Mouse (Mus musculus): ENCODE results near the gene Fxr1. TPM values are rescaled to one million over a fixed set of nuclear protein-coding genes. Genes with fewer than 3 reads are reported as not detected.
"Not testable (repeated sequence)": the region's sequence is repeated elsewhere in the genome, so short reads cannot be mapped to it uniquely, and the experiment has no call there.

The Fxr1 gene
- polyA plus RNA-seq, 1 experiment from 2014 or later: 35.2 TPM

DNA sequence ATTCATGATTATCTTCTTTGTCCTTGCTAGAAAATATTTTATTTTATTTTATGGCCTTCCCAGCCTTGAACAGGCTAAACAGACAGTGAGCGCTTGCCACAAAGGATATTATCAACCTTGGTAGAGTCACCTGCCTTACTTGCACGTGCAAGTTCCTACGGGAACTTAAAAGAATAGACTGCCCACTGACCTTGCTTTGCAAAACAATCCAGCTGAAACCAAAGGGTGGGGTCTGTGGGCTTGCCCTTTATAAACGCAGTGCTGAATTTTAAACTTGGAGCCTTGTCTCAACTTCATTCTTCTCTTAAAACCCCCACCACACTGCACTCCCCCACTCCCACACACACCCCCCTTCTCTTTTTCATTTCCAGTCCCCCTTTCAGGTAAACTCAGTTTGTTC, 12.1 kb upstream of the Fxr1 start:
- H3K27me3 ChIP-seq (replicated peaks): no peaks in the 10 kb centered on the region

DNA sequence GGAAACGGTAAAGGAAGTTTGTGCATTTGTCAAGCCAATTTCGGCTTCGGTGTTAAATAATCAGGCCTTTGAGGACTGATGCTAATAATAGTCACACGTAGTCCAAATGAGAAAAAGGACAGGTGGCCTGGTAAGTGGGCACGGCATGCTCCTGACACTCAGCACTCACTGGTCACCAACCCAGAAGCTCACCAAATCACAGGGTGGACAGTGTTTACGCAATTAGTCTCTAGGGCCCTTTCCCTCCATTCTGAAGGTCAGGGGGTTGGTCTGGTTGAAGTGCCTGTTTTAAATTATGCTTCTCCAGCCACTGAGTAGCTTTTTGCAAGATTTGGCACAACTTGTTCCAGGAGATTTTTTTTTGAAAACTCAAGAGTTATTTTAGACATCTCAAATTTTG, 11.6 kb upstream of the Fxr1 start:
- Histone ChIP-seq H3K9me3 (replicated peaks) (no peaks in the 10 kb centered on the region), H3K27ac (replicated peaks) (no peak overlapping the region), H3K9ac (replicated peaks) (no peak overlapping the region), H3K4me1 (no peaks in the 10 kb centered on the region), H3K4me3 (replicated peaks) (no peak overlapping the region), H3K36me3 (no peaks in the 10 kb centered on the region), H3K4me2 (no peak overlapping the region), H3K27me3 (replicated peaks) (no peaks in the 10 kb centered on the region)
- 83% methylated on average over 6 of the region's 6 CpGs for WGBS
- ATAC-seq (ENCODE audit: low FRiP score): no peak

More for the DNA sequence above, 12.1 kb upstream of the Fxr1 start:
- 59% methylated on average over 4 of the region's 4 CpGs for WGBS
- no peak overlapping the region for H3K27ac ChIP-seq (replicated peaks)
- H3K4me1 ChIP-seq: no peaks in the 10 kb centered on the region
- H3K4me3 ChIP-seq (replicated peaks): no peak overlapping the region
- ATAC-seq (ENCODE audit: low FRiP score): no peak
- no peaks in the 10 kb centered on the region for H3K36me3 ChIP-seq
- no peaks in the 10 kb centered on the region for H3K9me3 ChIP-seq (replicated peaks)
- H3K4me2 ChIP-seq: no peak overlapping the region
- no peak overlapping the region for H3K9ac ChIP-seq (replicated peaks)

DNA sequence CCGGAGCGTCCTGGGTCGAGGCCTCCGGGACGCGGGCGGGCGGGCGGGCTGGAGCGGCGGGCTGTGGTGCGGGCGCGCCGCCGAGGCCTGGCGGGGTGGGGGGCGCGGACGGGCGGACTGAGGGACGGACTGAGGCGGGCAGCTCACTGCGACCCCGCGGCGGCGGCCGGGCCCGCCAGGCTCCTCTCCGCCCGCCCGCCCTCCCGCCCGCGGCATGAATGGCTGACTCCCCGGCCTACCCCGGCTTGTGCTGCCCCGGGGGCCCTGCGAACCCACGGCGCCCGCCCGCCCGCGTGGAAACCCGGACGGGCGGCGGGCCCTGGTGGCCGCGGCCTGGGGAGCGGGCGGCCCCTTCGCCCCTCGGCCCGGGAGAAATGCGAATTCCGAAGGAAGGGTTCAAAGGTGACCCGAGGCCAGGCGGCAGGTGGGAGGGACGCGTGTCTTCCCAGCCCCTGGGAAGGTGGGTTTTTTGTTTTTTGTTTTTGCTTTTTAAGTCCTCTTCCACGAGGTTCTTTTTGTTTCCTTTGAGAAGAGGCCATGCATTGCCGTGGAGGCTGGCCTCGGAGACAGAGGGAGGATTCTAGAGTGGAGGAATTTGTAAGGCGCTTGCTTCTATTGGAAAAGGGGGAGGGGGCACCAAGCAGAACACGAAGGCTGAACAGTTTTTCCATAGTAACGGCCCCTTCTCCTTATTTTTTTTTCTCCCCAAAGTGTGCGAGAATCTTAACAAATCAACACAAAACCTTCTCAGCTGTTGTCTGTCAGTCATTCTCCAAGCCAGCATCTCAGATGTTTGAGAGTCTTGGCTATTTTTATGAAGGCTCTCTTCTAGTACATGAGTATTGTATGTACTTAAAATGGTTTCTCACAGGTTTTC, 877 bp downstream of the Fxr1 start:
- Histone ChIP-seq H3K36me3 (no peaks in the 10 kb centered on the region), H3K27me3 (replicated peaks) (no peaks in the 10 kb centered on the region), H3K9me3 (replicated peaks) (no peaks in the 10 kb centered on the region), H3K9ac (replicated peaks) (peak overlapping the region; percentile 98), H3K4me2 (peak overlapping the region; percentile 76), H3K4me3 (replicated peaks) (peak overlapping the region; percentile 92), H3K27ac (replicated peaks) (peak overlapping the region; percentile 93), H3K4me1 (peaks cover 17% of the 10 kb centered on the region)
- WGBS: under 1% methylated on average over 63 of the region's 70 CpGs
- peak; percentile 67 for ATAC-seq (ENCODE audit: low FRiP score)

DNA sequence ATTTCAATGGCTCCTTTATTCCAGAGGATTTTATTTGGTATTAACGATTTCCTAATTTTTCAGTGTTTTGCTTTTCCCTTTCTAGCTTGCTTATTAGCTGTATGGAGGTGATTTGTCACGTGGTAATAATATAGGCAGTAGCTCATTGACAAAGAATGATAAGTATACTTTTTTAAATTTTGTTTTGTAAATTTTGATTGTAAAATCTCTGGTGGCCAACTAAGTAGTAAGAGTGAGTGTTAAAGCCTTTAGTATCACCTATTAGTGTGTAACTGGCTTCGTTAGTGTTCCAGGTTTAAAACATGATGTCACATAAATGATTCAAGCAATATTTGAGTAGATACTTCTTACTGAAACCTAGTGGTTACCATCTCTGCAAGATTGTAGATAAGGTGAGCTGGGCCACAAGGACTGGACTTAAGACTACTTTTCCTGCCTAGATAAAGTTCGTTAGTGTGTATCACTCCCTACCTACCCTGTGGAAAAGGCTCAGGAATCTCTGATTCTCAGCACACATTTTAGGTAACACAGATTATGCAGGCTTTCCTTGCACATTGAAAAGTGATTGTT, 1.6 kb downstream of the Fxr1 start:
- peak overlapping the region; percentile 92 for H3K4me3 ChIP-seq (replicated peaks)
- H3K9me3 ChIP-seq (replicated peaks): no peaks in the 10 kb centered on the region
- no peaks in the 10 kb centered on the region for H3K36me3 ChIP-seq
- no peak overlapping the region for H3K27ac ChIP-seq (replicated peaks)
- H3K9ac ChIP-seq (replicated peaks): peak overlapping the region; percentile 98
- peaks cover 17% of the 10 kb centered on the region for H3K4me1 ChIP-seq
- no peaks in the 10 kb centered on the region for H3K27me3 ChIP-seq (replicated peaks)
- H3K4me2 ChIP-seq: peak overlapping the region; percentile 76
- ATAC-seq (ENCODE audit: low FRiP score): no peak
- 75% methylated on average over 4 of the region's 4 CpGs for WGBS

DNA sequence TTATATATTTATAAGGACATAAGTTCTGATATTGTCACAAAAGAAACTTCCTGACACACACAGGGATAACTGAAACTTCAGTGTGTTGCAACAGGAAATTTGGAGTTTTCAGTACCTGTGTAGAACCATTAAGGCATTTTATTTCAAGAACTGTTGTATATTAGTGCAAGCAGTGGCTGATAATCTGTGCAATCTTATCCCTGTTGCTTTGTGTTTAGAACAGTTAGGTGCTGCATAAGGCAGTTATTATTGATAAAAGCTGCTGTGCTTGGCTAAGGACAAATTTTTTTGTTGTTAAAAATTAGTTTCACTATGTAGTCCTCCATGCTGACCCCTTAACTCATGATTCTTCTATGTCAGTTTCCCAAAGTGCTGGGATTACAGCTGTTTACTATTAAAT, 9.2 kb downstream of the Fxr1 start:
- no peaks in the 10 kb centered on the region for H3K27me3 ChIP-seq (replicated peaks)
- H3K4me2 ChIP-seq: no peak overlapping the region
- no peaks in the 10 kb centered on the region for H3K9me3 ChIP-seq (replicated peaks)
- H3K36me3 ChIP-seq: no peaks in the 10 kb centered on the region
- peaks cover 2% of the 10 kb centered on the region; the same call in 1 of the 2 replicates for H3K4me1 ChIP-seq
- no peak for ATAC-seq (ENCODE audit: low FRiP score)
- no peak overlapping the region for H3K4me3 ChIP-seq (replicated peaks)
- no peak overlapping the region for H3K9ac ChIP-seq (replicated peaks)
- no peak overlapping the region for H3K27ac ChIP-seq (replicated peaks)

DNA sequence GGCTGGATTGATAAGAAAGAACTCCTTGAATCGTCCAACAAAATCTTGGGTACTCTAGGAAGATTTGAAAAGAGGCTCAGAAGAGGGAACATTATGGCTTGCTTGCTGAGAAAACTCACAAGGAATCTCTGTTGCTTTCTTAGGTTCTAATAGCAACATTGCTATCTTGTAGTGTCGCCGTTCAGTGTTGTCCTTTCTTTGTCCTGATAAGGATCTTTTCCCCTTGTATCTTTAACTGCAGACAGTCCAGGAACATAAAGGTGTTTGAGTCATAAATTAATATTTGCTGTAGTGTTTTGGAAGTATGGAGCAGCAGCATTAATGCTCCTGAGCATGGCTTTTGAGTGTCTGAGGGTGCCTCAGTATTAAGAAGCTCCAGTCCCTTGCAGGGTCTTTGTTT, 10.9 kb downstream of the Fxr1 start:
- WGBS: 89% methylated on average over 3 of the region's 3 CpGs
- Histone ChIP-seq H3K9me3 (replicated peaks) (no peaks in the 10 kb centered on the region), H3K27ac (replicated peaks) (no peak overlapping the region)

DNA sequence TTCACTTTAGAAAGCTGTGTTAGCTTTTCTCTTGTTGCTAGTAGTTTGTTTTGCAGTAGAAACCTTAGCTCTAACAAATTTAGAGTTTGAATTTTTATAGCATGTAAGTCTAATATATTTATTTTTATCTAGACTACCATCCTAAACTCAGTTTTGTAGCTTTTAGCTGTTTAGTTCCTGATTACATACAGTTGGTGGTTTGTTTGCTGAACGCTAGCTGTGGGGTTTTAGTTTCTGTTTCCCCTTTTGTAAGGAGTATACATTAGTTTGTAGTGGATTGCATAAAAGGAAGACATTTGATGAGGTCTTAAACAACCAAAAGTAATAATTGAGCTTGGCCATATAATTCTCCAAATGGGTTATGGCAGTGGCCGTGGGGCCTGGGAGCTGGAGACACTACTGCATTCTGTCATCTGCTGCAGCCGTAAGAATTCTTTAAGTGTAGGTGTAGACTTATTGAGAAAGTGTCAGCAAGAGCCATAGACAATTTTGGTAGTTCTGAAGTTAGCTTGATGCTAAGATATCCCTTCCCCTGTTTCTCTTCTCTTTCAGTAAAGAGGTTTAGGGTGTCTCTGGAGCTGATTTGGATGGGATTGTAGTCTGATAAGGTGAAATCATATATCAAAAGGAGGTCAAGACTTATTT, 14.1 kb downstream of the Fxr1 start:
- WGBS: 77% methylated on average over 3 of the region's 3 CpGs
- H3K27ac ChIP-seq (replicated peaks): no peak overlapping the region
- no peak for ATAC-seq (ENCODE audit: low FRiP score)
- H3K36me3 ChIP-seq: no peaks in the 10 kb centered on the region
- H3K9me3 ChIP-seq (replicated peaks): no peaks in the 10 kb centered on the region
- no peak overlapping the region for H3K4me3 ChIP-seq (replicated peaks)
- no peaks in the 10 kb centered on the region for H3K27me3 ChIP-seq (replicated peaks)
- no peak overlapping the region for H3K4me2 ChIP-seq
- peaks cover 15% of the 10 kb centered on the region; the same call in 1 of the 2 replicates for H3K4me1 ChIP-seq
- no peak overlapping the region for H3K9ac ChIP-seq (replicated peaks)

More for the DNA sequence above, 10.9 kb downstream of the Fxr1 start:
- Histone ChIP-seq H3K9ac (replicated peaks) (no peak overlapping the region), H3K4me1 (peaks cover 6% of the 10 kb centered on the region; the same call in 1 of the 2 replicates), H3K36me3 (no peaks in the 10 kb centered on the region), H3K4me2 (no peak overlapping the region), H3K27me3 (replicated peaks) (no peaks in the 10 kb centered on the region), H3K4me3 (replicated peaks) (no peak overlapping the region)
- ATAC-seq (ENCODE audit: low FRiP score): no peak

DNA sequence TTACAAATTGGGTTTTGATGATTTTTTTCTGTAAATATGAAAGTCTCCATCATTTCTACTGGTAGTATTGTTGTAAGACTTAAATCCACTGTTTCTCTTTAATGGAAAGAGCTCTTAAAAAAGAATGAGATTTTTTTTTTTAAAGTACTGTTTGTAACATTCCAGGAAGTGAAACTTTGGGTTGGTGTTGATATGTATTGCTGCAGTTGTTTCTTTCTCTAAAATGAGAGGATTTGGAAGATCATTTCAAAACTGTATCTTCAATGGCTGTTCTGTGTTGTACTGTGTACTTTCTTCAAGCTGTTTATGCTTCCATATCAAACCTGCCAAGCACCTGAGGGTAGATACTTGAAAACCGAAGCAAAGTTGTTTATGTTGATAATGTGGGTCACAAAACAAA, 15.1 kb downstream of the Fxr1 start:
- Histone ChIP-seq H3K36me3 (no peaks in the 10 kb centered on the region), H3K4me1 (peaks cover 15% of the 10 kb centered on the region; the same call in 1 of the 2 replicates), H3K9me3 (replicated peaks) (no peaks in the 10 kb centered on the region), H3K27ac (replicated peaks) (no peak overlapping the region), H3K4me2 (no peak overlapping the region), H3K9ac (replicated peaks) (no peak overlapping the region), H3K27me3 (replicated peaks) (no peaks in the 10 kb centered on the region), H3K4me3 (replicated peaks) (no peak overlapping the region)
- 82% methylated on average over 1 of the region's 1 CpGs for WGBS
- ATAC-seq (ENCODE audit: low FRiP score): no peak

DNA sequence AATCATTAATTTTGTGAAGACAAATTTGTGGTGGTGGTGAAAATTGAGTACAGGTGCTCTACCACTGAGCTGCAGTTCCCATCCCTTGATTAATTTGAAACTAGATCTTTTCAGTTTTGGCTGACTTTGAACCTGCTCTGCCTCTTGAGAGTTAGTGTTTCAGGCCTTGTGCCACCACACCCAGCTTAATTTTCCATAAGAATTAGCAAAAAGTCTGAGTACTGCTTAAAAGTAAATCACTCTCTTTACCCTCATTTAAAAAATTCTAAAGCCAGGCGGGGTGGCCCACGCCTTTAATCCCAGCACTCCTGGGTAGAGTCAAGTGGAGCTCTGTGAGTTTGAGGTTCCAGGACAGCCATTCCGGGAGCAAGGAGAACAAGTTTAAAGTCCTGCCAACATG, 16.0 kb downstream of the Fxr1 start:
- no peaks in the 10 kb centered on the region for H3K27me3 ChIP-seq (replicated peaks)
- no peak for ATAC-seq (ENCODE audit: low FRiP score)
- H3K4me2 ChIP-seq: no peak overlapping the region
- no peak overlapping the region for H3K4me3 ChIP-seq (replicated peaks)
- H3K9me3 ChIP-seq (replicated peaks): no peaks in the 10 kb centered on the region
- WGBS: 89% methylated on average over 3 of the region's 3 CpGs
- H3K36me3 ChIP-seq: no peaks in the 10 kb centered on the region
- H3K9ac ChIP-seq (replicated peaks): no peak overlapping the region
- H3K4me1 ChIP-seq: peaks cover 15% of the 10 kb centered on the region; the same call in 1 of the 2 replicates
- H3K27ac ChIP-seq (replicated peaks): no peak overlapping the region

DNA sequence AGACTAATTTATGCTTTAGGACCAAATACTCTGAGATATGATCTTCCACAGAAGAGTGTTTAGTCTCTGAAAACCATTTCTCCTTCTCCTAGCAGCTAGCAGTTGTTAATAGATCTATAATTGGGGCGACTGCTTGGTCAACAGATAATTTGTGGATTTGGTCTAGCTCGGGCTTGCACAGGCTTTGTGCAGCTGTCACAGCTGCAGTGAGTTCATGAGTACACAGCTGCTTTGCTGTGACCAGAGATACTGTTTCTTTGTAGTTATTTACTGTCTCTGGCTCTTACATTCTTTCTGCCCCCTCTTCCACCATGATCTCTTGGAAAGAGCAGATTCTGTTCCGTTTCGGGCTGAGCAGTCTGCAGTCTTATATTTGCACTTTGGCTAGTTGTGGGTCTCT, 22.2 kb downstream of the Fxr1 start:
- H3K4me3 ChIP-seq (replicated peaks): no peak overlapping the region
- H3K9me3 ChIP-seq (replicated peaks): no peaks in the 10 kb centered on the region
- 86% methylated on average over 4 of the region's 4 CpGs for WGBS
- no peak for ATAC-seq (ENCODE audit: low FRiP score)
- no peaks in the 10 kb centered on the region for H3K27me3 ChIP-seq (replicated peaks)
- H3K36me3 ChIP-seq: peaks cover 9% of the 10 kb centered on the region
- 0 out of 2 replicates have a peak, but pooled peaks cover 4% of the 10 kb centered on the region for H3K4me1 ChIP-seq
- no peak overlapping the region for H3K4me2 ChIP-seq
- no peak overlapping the region for H3K27ac ChIP-seq (replicated peaks)
- no peak overlapping the region for H3K9ac ChIP-seq (replicated peaks)

DNA sequence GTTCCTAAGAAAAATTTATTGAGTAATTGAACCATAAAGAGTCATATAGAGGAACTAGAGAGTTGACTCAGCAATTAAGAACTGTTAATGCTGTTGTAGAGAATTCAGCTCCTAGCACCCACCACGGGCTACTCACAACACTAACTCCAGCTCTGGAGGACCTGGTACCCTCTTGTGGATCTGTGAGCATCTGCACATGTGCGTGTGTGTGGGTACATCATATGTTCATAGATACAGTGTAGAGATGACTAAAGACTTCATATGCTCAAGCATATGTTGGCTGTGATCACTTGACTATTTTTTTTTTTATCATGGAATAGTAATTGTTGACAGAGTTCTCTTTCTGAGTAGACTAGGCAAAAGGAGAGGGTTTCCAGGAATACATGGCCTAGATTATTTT, 42.6 kb downstream of the Fxr1 start:
- Histone ChIP-seq H3K9me3 (replicated peaks) (no peaks in the 10 kb centered on the region), H3K4me2 (no peak overlapping the region), H3K4me1 (no peaks in the 10 kb centered on the region), H3K9ac (replicated peaks) (no peak overlapping the region), H3K27ac (replicated peaks) (no peak overlapping the region), H3K36me3 (peaks cover 23% of the 10 kb centered on the region), H3K27me3 (replicated peaks) (no peaks in the 10 kb centered on the region), H3K4me3 (replicated peaks) (no peak overlapping the region)
- ATAC-seq (ENCODE audit: low FRiP score): no peak
- WGBS: 94% methylated on average over 2 of the region's 2 CpGs

DNA sequence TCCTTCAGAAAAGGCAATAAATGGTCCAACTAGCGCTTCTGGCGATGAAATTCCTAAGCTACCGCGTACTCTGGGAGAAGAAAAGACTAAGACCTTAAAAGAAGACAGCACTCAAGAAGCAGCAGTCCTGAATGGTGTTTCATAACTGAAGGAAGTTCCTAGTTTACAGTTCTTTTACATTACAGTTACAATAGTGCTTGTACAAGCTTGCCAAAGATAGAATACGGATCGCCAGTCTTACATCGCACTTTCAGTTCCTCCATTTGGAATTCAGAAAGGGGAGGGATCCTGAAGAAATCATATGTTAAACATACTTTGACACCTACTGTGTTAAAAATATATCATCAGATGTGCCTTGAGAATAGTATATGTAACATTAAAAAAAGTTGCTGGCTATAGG, 49.2 kb downstream of the Fxr1 start:
- H3K4me2 ChIP-seq; ATAC-seq (ENCODE audit: low FRiP score); H3K9me3 ChIP-seq (replicated peaks); H3K9ac ChIP-seq (replicated peaks); H3K4me1 ChIP-seq; H3K4me3 ChIP-seq (replicated peaks); H3K27me3 ChIP-seq (replicated peaks); H3K27ac ChIP-seq (replicated peaks): not testable (repeated sequence)
- H3K36me3 ChIP-seq: peaks cover 14% of the 10 kb centered on the region
- 90% methylated on average over 7 of the region's 7 CpGs for WGBS
